Mouse (Mus musculus): ENCODE data around the gene Hbq1b. TPM values are rescaled to one million over a fixed set of nuclear protein-coding genes. Genes with fewer than 3 reads are reported as not detected.
"Not testable (repeated sequence)": the region's sequence is repeated elsewhere in the genome, so short reads cannot be mapped to it uniquely, and the experiment has no call there.

The Hbq1b gene
- polyA plus RNA-seq, 2 experiments = 127 to 157 TPM

DNA sequence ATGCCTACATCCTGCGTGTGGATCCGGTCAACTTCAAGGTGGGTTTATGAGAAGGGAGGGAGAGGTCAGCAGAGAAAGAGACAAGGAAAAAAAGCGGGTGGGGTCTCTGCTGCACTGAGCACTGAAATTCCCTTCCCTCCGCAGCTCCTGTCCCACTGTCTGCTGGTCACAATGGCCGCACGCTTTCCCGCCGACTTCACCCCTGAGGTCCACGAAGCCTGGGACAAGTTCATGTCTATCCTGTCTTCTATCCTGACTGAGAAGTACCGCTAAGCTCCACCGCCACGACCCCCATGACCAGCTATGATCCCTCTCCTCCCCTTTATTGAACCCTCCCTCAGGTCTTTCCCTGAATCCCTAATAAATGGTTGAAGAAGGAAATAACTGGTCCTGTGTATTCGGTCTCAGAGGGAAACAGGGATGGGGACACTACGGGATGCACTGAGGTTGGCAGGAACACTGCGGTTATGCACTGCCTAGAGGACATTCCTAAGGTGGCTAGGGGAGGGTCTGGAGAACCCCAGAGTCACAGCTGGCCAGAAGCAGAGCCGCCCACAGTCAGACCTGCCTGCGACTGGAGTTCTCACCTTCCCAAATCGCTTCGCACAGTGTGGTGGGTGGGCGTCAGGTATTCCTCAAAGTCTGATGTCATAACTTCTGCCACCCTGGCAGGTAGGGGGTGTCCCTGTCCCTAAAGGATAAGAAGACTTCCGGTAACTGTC is 8.9 kb upstream of the Hbq1b start:
- Histone ChIP-seq H3K4me1 (replicated peaks; ENCODE audit: control insufficient read depth in 2 of 2, insufficient read depth in 2 of 2, low read length in 1 of 2) (peaks cover 44 to 50% of the 10 kb centered on the region in 2 experiments), H3K27ac (no peak overlapping the region), H3K27me3 (ENCODE audit: control insufficient read depth, insufficient read depth, low read length) (peaks cover 13% of the 10 kb centered on the region), H3K9me3 (ENCODE audit: control insufficient read depth, low read length) (no peaks in the 10 kb centered on the region), H3K4me3 (ENCODE audit: insufficient read depth in 1 of 2, low read depth in 2 of 2, low read length in 2 of 2) (no peak overlapping the region), H3K36me3 (replicated peaks; ENCODE audit: control insufficient read depth, insufficient read depth, low read depth) (no peaks in the 10 kb centered on the region), H3K9ac (replicated peaks) (no peak overlapping the region), H3K4me2 (ENCODE audit: low read depth) (no peak overlapping the region)
- 61% methylated on average over 21 of the region's 21 CpGs for WGBS (ENCODE audit: insufficient replicate concordance)
- ATAC-seq (ENCODE audit: insufficient read depth) (no peak), DNase-seq (ENCODE audit: low read depth in 3 of 3, low spot score in 3 of 3) (no peak)
- no peak for TF ChIP-seq EP300 (IDR thresholded peaks at IDR 0.05; ENCODE audit: low read depth)

DNA sequence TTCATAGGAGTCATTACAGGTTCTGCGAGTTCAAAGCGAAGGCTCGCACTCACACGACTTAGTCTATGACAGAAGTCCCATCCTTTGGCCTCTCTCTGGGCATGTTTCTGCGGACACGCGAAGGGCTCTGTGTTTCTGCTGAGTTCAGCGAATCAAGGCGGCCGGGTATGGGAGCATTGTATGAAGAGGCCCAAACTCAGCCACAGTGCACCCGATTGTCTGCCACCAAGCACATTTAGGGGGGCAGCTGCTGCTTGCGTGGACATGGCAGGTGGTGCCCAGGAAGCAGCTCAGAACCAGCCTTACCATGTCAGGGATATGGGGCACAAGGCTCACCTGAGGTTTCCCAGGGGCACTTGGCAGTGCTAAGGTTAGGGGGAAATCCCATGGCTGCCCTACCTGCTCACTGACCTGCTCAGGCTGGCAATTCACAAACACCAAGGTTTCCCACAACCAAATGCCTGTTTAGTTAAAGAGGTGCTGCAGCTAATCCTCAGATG is 8.3 kb upstream of the Hbq1b start:
- DNase-seq (ENCODE audit: low read depth in 3 of 3, low spot score in 3 of 3) (no peak), ATAC-seq (ENCODE audit: insufficient read depth) (no peak)
- H3K4me1 ChIP-seq (replicated peaks; ENCODE audit: control insufficient read depth in 2 of 2, insufficient read depth in 2 of 2, low read length in 1 of 2) = peaks cover 44 to 48% of the 10 kb centered on the region in 2 experiments
- no peaks in the 10 kb centered on the region for H3K9me3 ChIP-seq (ENCODE audit: control insufficient read depth, low read length)
- H3K9ac ChIP-seq (replicated peaks) = peak overlapping the region; percentile 12
- no peaks in the 10 kb centered on the region for H3K36me3 ChIP-seq (replicated peaks; ENCODE audit: control insufficient read depth, insufficient read depth, low read depth)
- TF ChIP-seq EP300 (IDR thresholded peaks at IDR 0.05; ENCODE audit: low read depth) (no peak), CTCF (IDR thresholded peaks at IDR 0.05; ENCODE audit: low read depth) (no peak)
- H3K4me2 ChIP-seq (ENCODE audit: low read depth) = no peak overlapping the region
- no peak overlapping the region for H3K4me3 ChIP-seq (ENCODE audit: insufficient read depth in 1 of 2, low read depth in 2 of 2, low read length in 2 of 2)
- H3K27me3 ChIP-seq (ENCODE audit: control insufficient read depth, insufficient read depth, low read length) = peaks cover 13% of the 10 kb centered on the region
- 77% methylated on average over 12 of the region's 12 CpGs for WGBS (ENCODE audit: insufficient replicate concordance)
- H3K27ac ChIP-seq = no peak overlapping the region

DNA sequence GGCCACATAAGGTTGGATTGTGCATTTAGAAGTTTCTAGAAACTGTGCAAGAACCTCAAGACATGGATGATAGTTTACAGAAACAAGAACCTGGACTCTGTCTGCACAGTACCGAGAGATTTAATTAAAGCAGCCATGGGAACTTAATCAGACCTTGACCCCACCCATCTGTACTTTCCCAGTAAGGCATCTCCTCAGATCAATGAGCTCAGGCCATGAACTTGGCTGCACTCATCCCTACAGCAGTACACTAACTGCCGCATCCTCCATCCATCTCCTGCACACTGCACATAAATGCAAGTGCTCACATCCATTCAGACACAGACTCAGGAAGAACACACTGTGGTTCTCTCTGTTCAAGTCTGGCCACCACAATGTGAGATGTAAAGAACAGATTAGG is 6.1 kb upstream of the Hbq1b start:
- DNase-seq (ENCODE audit: low read depth in 3 of 3, low spot score in 3 of 3) (peak in 1 of 3 experiments; percentile 74), ATAC-seq (ENCODE audit: insufficient read depth) (no peak)
- WGBS (ENCODE audit: insufficient replicate concordance) = 50% methylated on average over 2 of the region's 2 CpGs
- H3K9me3 ChIP-seq (ENCODE audit: control insufficient read depth, low read length) = no peaks in the 10 kb centered on the region
- TF ChIP-seq EP300 (IDR thresholded peaks at IDR 0.05; ENCODE audit: low read depth) (no peak), CTCF (IDR thresholded peaks at IDR 0.05; ENCODE audit: low read depth) (no peak)
- peak overlapping the region; percentile 97 for H3K27ac ChIP-seq
- H3K27me3 ChIP-seq (ENCODE audit: control insufficient read depth, insufficient read depth, low read length) = peaks cover 13% of the 10 kb centered on the region
- 0 out of 4 replicates have a peak overlapping the region, but pooled peaks of 1 of the 2 experiments have one; percentile 11 for H3K4me3 ChIP-seq (ENCODE audit: insufficient read depth in 1 of 2, low read depth in 2 of 2, low read length in 2 of 2)
- H3K4me1 ChIP-seq (replicated peaks; ENCODE audit: control insufficient read depth in 2 of 2, insufficient read depth in 2 of 2, low read length in 1 of 2) = peaks cover 40 to 43% of the 10 kb centered on the region in 2 experiments
- H3K36me3 ChIP-seq (replicated peaks; ENCODE audit: control insufficient read depth, insufficient read depth, low read depth) = no peaks in the 10 kb centered on the region
- peak overlapping the region; percentile 90 for H3K9ac ChIP-seq (replicated peaks)
- H3K4me2 ChIP-seq (ENCODE audit: low read depth) = peak overlapping the region; percentile 80

DNA sequence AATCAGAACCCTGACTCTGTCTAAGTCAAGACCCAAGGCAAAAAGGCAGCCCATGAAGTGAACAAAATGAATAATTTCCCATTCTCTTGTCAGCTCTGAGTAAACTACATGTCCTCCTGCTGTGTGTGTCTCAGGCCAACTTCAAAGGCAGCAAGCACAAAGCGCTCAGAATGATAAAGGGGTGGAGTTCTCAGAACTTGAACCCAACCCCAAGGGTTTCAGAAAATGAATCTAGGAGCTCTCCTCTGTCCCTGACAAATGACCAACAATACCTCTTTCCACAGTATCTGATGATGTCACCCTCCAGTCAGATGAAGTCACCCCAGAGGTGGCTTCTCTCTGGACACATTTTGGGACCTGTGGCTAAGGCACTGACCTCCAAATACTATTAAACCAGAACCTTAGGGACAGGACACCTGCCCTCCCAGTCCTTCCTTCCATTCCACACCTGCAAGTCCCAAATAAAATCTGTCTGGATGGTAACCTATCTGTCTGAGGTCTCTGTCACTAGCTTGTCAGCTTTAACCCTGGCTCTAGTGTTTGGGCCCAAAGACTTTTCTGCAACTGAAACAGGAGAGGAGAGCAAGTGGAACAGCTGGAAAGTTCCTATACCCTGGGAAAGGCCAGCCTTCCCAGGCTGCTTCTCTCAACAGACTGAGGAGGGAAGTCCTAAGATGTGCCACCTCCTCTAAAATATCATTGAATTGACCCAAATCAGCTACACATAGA is 5.2 kb upstream of the Hbq1b start:
- ATAC-seq (ENCODE audit: insufficient read depth) (no peak), DNase-seq (ENCODE audit: low read depth in 3 of 3, low spot score in 3 of 3) (peak in 1 of 3 experiments; percentile 67)
- H3K27ac ChIP-seq = peak overlapping the region; percentile 97
- H3K4me1 ChIP-seq (replicated peaks; ENCODE audit: control insufficient read depth in 2 of 2, insufficient read depth in 2 of 2, low read length in 1 of 2) = peaks cover 34 to 36% of the 10 kb centered on the region in 2 experiments
- peak overlapping the region; percentile 80 for H3K4me2 ChIP-seq (ENCODE audit: low read depth)
- TF ChIP-seq EP300 (IDR thresholded peaks at IDR 0.05; ENCODE audit: low read depth) (no peak), CTCF (IDR thresholded peaks at IDR 0.05; ENCODE audit: low read depth) (no peak)
- peak overlapping the region; percentile 90 for H3K9ac ChIP-seq (replicated peaks)
- 15% methylated on average over 1 of the region's 1 CpGs for WGBS (ENCODE audit: insufficient replicate concordance)
- no peak overlapping the region for H3K4me3 ChIP-seq (ENCODE audit: insufficient read depth in 1 of 2, low read depth in 2 of 2, low read length in 2 of 2)
- no peaks in the 10 kb centered on the region for H3K9me3 ChIP-seq (ENCODE audit: control insufficient read depth, low read length)
- peaks cover 12% of the 10 kb centered on the region for H3K27me3 ChIP-seq (ENCODE audit: control insufficient read depth, insufficient read depth, low read length)
- H3K36me3 ChIP-seq (replicated peaks; ENCODE audit: control insufficient read depth, insufficient read depth, low read depth) = no peaks in the 10 kb centered on the region

DNA sequence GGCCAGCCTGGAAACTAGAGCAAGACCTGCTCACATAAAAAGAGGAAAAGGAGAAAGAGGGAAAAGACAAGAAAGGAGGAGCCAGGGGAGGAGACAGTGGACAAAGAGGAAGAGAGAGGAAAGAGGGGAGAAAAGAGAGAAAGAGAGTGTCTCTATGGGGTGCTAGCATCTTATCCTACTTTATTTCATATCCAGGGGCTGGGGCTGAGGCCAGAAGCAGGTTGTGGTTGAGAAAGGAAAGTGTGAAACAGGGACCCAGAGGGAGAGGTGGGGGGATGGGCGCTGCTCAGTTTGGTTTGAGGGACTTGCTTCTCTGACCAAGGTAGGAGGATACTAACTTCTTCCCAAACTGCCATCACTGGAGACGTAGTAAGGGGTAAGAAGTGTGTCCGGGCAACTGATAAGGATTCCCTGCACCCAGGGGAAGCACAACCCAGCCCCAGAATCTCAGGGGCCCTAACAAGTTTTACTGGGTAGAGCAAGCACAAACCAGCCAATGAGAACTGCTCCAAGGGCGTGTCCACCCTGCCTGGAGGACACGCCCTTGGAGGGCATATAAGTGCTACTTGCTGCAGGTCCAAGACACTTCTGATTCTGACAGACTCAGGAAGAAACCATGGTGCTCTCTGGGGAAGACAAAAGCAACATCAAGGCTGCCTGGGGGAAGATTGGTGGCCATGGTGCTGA is 3.5 kb upstream of the Hbq1b start, which contains the start of gene Hba-a1:
Gene Hba-a1 (plus strand): TSS at position 421 of the 687 bp plus-strand sequence.
- H3K36me3 ChIP-seq (replicated peaks; ENCODE audit: control insufficient read depth, insufficient read depth, low read depth); DNase-seq (ENCODE audit: low read depth in 3 of 3, low spot score in 3 of 3); H3K9me3 ChIP-seq (ENCODE audit: control insufficient read depth, low read length); H3K27me3 ChIP-seq (ENCODE audit: control insufficient read depth, insufficient read depth, low read length): not testable (repeated sequence)
- H3K4me1 ChIP-seq (replicated peaks; ENCODE audit: control insufficient read depth in 2 of 2, insufficient read depth in 2 of 2, low read length in 1 of 2) = peaks cover 34 to 38% of the 10 kb centered on the region in 2 experiments
- H3K4me2 ChIP-seq (ENCODE audit: low read depth) = peak within 1 kb of the TSS; percentile 80
- 30% methylated on average over 1 of the region's 5 CpGs for WGBS (ENCODE audit: insufficient replicate concordance)
- H3K27ac ChIP-seq = peak within 1 kb of the TSS; percentile 97
- H3K9ac ChIP-seq (replicated peaks) = peak within 1 kb of the TSS; percentile 90
- H3K4me3 ChIP-seq (ENCODE audit: insufficient read depth in 1 of 2, low read depth in 2 of 2, low read length in 2 of 2) = peak within 1 kb of the TSS; percentile 55 to 56
- peak; percentile 69 for ATAC-seq (ENCODE audit: insufficient read depth)

Data from liver, embryonic 14.5 days (tissue).